Mouse (Mus musculus): Measurements from ENCODE around the gene Idh3a.

Gene Idh3a

DNA sequence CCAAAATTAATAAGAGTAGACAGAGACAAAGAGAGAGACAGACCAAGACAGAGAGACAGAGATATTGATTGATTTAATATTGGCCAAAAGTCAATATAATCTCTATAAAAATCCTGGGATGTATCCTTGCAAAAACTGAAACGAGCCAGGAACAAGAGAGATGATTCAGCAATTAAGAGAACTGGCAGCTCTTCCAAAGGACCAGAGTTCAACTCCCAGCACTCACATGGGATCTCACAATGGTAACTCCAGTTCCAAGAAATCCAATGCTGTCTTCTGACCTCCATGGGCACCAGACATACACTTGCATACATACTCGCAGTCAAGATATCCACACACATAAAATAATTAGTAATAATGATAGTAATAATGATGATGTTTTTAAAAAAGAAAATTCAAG is 66.6 kb downstream of the Idh3a start:
- DNase-seq: no peak

Data from thymus, postnatal 4 days (tissue).